Comparison of ENCODE assay signal across 9 mouse cellular contexts in the genomic region with DNA sequence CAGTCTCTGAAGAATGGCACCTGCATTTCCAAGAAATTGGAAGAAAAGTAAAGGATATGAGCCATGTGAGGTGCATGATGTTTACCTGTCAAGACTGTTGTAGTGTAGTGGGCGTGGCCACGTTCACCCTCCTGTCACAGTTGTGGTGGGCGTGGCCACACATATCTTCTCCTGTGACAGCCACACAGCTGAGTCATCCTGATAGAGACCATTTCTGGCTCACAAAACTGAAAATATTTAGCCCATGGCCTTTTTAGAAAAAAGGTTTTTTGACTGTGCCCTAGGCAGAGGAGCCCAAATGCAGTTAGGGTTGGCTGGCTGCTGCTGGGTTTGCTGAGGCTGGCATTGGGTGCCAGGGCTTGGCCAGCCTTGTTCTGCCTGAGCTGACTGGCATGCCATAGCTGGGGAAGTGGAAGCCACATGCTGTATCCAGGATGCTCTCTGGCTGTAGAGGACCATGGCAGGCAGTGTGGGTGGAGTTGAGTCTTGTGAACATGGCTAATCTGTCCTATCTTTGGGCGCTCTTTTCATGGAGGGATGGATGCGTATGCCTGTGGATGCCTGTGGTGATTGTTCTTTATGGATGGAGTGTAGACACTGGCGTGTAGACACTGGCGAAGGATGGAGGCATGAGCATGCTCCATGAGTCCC. TPM values are rescaled to one million over a fixed set of nuclear protein-coding genes. Genes with fewer than 3 reads are reported as not detected.
A peak's percentile ranks its signal among the peaks of the same experiment; 100 is the strongest.
DNase-seq lines count a peak whose midpoint lies in the region; ATAC-seq lines count a peak whose summit lies in the region.
"Had no signal": no experiment of that assay in that cellular context is flagged by ENCODE, and none has a peak within 500 bp of the region (broad histone marks: within the 10 kb centered on the region; RNA-seq: fewer than 3 reads in every experiment).

No protein-coding gene starts in this region.

- peak; percentile 87 for DNase-seq in heart, adult 11 months
- no peak for DNase-seq in heart, adult 9 months (ENCODE audit: low spot score in 2 of 2)
- peak; percentile 93 for DNase-seq in c-Kit-positive CD71-positive TER-119-positive erythroid progenitor cells, embryonic 14.5 days (ENCODE audit: low spot score)
- DNase-seq in right cerebral cortex, postnatal 4 days = no peak
- DNase-seq in MN1 (ENCODE audit: low spot score) = no peak
- DNase-seq in right cerebral cortex, postnatal 25 days = no peak
- DNase-seq: kidney, adult 8-10 months had no signal

- ATAC-seq in CD4-positive, CD25-positive, alpha-beta regulatory T cell, adult 4 months = peak; percentile 54
- peak; percentile 93 for ATAC-seq in megakaryocyte-erythroid progenitor cell, adult 5-6 weeks (replicated peaks; ENCODE audit: low FRiP score, low TSS enrichment, poor library complexity, severe bottlenecking)

RNA-seq across cellular contexts. Expression of a gene that starts 14.6 kb away (rescaled TPM):
- 10 to 100 TPM; 34.3 to 38.8 TPM for polyA plus RNA-seq in CD4-positive, CD25-positive, alpha-beta regulatory T cell, adult 4 months (2017; shearing (Covaris generic))
- total RNA-seq in megakaryocyte-erythroid progenitor cell, adult 5-6 weeks (2014; fragmentation: Nextera tagmentation) = 20.5 and 27.5 TPM in 2 replicates
- 5.6 and 6.4 TPM in 2 replicates for total RNA-seq in megakaryocyte-erythroid progenitor cell, adult 5-6 weeks (2017)

RNA-seq across cellular contexts. Expression of a gene that starts 30.8 kb away (rescaled TPM):
- 10 to 100 TPM; 34.4 to 35.5 TPM for polyA plus RNA-seq in CD4-positive, CD25-positive, alpha-beta regulatory T cell, adult 4 months (2017; shearing (Covaris generic))
- total RNA-seq in megakaryocyte-erythroid progenitor cell, adult 5-6 weeks (2014; fragmentation: Nextera tagmentation) = not detected in 2 replicates
- 2.0 and 3.5 TPM in 2 replicates for total RNA-seq in megakaryocyte-erythroid progenitor cell, adult 5-6 weeks (2017)

Comparison
In these comparisons a context has a peak if more than half of its experiments do, and no peak if none do; other contexts are left out.
1. DNase-seq: peak in heart, adult 11 months (single experiment) and c-Kit-positive CD71-positive TER-119-positive erythroid progenitor cells, embryonic 14.5 days (single experiment); none in heart, adult 9 months (0 of 2), right cerebral cortex, postnatal 4 days (single experiment), MN1 (single experiment) and right cerebral cortex, postnatal 25 days (single experiment).